Mouse (Mus musculus) MEL (cell line): Measurements from ENCODE around the gene Hamp2. TPM values are rescaled to one million over a fixed set of nuclear protein-coding genes. Genes with fewer than 3 reads are reported as not detected.
"Not testable (repeated sequence)": the region's sequence is repeated elsewhere in the genome, so short reads cannot be mapped to it uniquely, and the experiment has no call there.

ENCODE experiments used
- DNase-seq: peaks from one replicate; pipeline ENCODE4 v3.0.0; 2011; ENCODE audit warnings: low read depth, low spot score
- H3K27ac ChIP-seq: 2 replicates; pipeline ENCODE4 v1.5.1; 2012; ENCODE audit warnings: low read depth, mild to moderate bottlenecking, control low read depth, low read length, moderate library complexity; ENCODE audit not compliant: control insufficient read depth
- H3K27me3 ChIP-seq, 2 experiments: fragments of 150-350 bp in 1 of 2; sonication (generic) in 1 of 2; 2 replicates each; pipeline ENCODE4 v1.6.1; 2012; ENCODE audit warnings: low read length in 2 of 2, mild to moderate bottlenecking in 2 of 2, improper control_type of control experiment in 1 of 2, moderate library complexity in 1 of 2; ENCODE audit not compliant: insufficient read depth in 2 of 2, control insufficient read depth in 1 of 2
- H3K36me3 ChIP-seq, 2 experiments: 2 replicates each; pipeline ENCODE4 v1.6.1; 2012 to 2014; ENCODE audit warnings: low read length in 2 of 2, improper control_type of control experiment in 1 of 2, inconsistent platforms in 1 of 2, mild to moderate bottlenecking in 1 of 2; ENCODE audit not compliant: insufficient read depth in 2 of 2, control insufficient read depth in 1 of 2
- H3K4me1 ChIP-seq, 2 experiments: fragments of 150-350 bp in 1 of 2; sonication (generic) in 1 of 2; 2 replicates each; pipeline ENCODE4 v1.6.1; 2012; ENCODE audit warnings: low read length in 2 of 2, improper control_type of control experiment in 1 of 2, mild to moderate bottlenecking in 1 of 2; ENCODE audit not compliant: insufficient read depth in 2 of 2, control insufficient read depth in 1 of 2
- H3K4me3 ChIP-seq, 2 experiments: fragments of 150-350 bp in 1 of 2; sonication (generic) in 1 of 2; 2 replicates each; pipeline ENCODE4 v1.5.1; 2012; ENCODE audit warnings: low read depth in 2 of 2, low read length in 2 of 2, mild to moderate bottlenecking in 2 of 2, moderate library complexity in 2 of 2, control low read depth in 1 of 2, improper control_type of control experiment in 1 of 2; ENCODE audit not compliant: control insufficient read depth in 1 of 2, insufficient read depth in 1 of 2
- H3K79me2 ChIP-seq: 2 replicates; pipeline ENCODE4 v1.6.1; 2012; ENCODE audit warnings: mild to moderate bottlenecking, low read length, moderate library complexity; ENCODE audit not compliant: control insufficient read depth, poor library complexity, insufficient read depth
- H3K9ac ChIP-seq: 2 replicates; pipeline ENCODE4 v1.6.1; 2012; ENCODE audit warnings: low read depth, mild to moderate bottlenecking, control low read depth, low read length, moderate library complexity; ENCODE audit not compliant: control insufficient read depth, poor library complexity, severe bottlenecking
- H3K9me3 ChIP-seq: fragments of 150-350 bp; sonication (generic); replicated peaks from 2 replicates; pipeline ENCODE4 v1.6.1; 2012; ENCODE audit warnings: mild to moderate bottlenecking, low read length, improper control_type of control experiment, moderate library complexity; ENCODE audit not compliant: insufficient read depth
- ELF1 ChIP-seq: IDR thresholded peaks from 2 replicates; pipeline ENCODE4 v1.6.1; 2014; ENCODE audit warnings: low read depth, mild to moderate bottlenecking, inconsistent platforms, low read length, improper control_type of control experiment, moderate library complexity
- MXI1 ChIP-seq: IDR thresholded peaks from 2 replicates; pipeline ENCODE4 v1.6.1; 2011; ENCODE audit warnings: mild to moderate bottlenecking, low read depth, low read length, improper control_type of control experiment
- MYB ChIP-seq: IDR thresholded peaks from 2 replicates; pipeline ENCODE4 v1.6.1; 2011; ENCODE audit warnings: mild to moderate bottlenecking, low read depth, low read length, improper control_type of control experiment
- NELFE ChIP-seq: IDR thresholded peaks from 2 replicates; pipeline ENCODE4 v1.6.1; 2011; ENCODE audit warnings: low read depth, low read length, improper control_type of control experiment
- SMC3 ChIP-seq: IDR thresholded peaks from 2 replicates; pipeline ENCODE4 v1.6.1; 2011; ENCODE audit warnings: low read depth, low read length, improper control_type of control experiment
- UBTF ChIP-seq: IDR thresholded peaks from 2 replicates; pipeline ENCODE4 v1.6.1; 2012; ENCODE audit warnings: low read depth, mild to moderate bottlenecking, inconsistent platforms, low read length, improper control_type of control experiment, moderate library complexity, borderline replicate concordance; ENCODE audit not compliant: insufficient read depth
- USF2 ChIP-seq, 2 experiments: IDR thresholded peaks; 2 replicates each; pipeline ENCODE4 v1.6.1; 2011 to 2012; ENCODE audit warnings: improper control_type of control experiment in 2 of 2, low read length in 2 of 2, borderline replicate concordance in 1 of 2, inconsistent platforms in 1 of 2, low read depth in 1 of 2, mild to moderate bottlenecking in 1 of 2; ENCODE audit not compliant: insufficient read depth in 1 of 2
- ZKSCAN1 ChIP-seq: IDR thresholded peaks from 2 replicates; pipeline ENCODE4 v1.6.1; 2012; ENCODE audit warnings: low read depth, mild to moderate bottlenecking, inconsistent platforms, low read length, improper control_type of control experiment, moderate library complexity
- polyA plus RNA-seq, 2 experiments: library from polyadenylated mRNA; stranded (reverse) in 1 of 2; unstranded in 1 of 2; fragments of >175 nt in 1 of 2; fragments of >200 nt in 1 of 2; gene quantifications; 2 replicates each; pipeline versions ENCODE4 v1.2.1 to v1.2.4; 2012; ENCODE audit warnings: low replicate concordance in 2 of 2, low read depth in 1 of 2; ENCODE audit not compliant: insufficient read length in 2 of 2, insufficient read depth in 1 of 2, missing spikeins in 1 of 2
- total RNA-seq: library from RNA; depleted of rRNA; stranded (reverse); fragments of 300-350 nt; gene quantifications from 2 replicates; pipeline ENCODE4 v1.2.3, GENCODE M21; 2012

Gene Hamp2
- total and polyA plus RNA-seq, 3 experiments, result not detected

- no peaks in the 10 kb centered on the region for H3K36me3 ChIP-seq
- H3K27me3 ChIP-seq, result no peaks in the 10 kb centered on the region; a peak in 1 of 4 replicates
- no peaks in the 10 kb centered on the region for H3K4me1 ChIP-seq
- no peaks in the 10 kb centered on the region for H3K79me2 ChIP-seq
- no peaks in the 10 kb centered on the region for H3K9me3 ChIP-seq
- no peak within 1 kb of the TSS for H3K9ac ChIP-seq
- peak; percentile 1 for DNase-seq
- no peak within 1 kb of the TSS for H3K4me3 ChIP-seq
- TF ChIP-seq ZKSCAN1, result no peak
- no peak for TF ChIP-seq MYB
- no peak for TF ChIP-seq NELFE
- TF ChIP-seq ELF1, result no peak
- no peak for TF ChIP-seq SMC3
- TF ChIP-seq USF2 (IDR thresholded peaks at IDR 0.05; ENCODE audit: borderline replicate concordance in 1 of 2, insufficient read depth in 1 of 2, low read depth in 1 of 2, low read length in 2 of 2), result no peak
- no peak for TF ChIP-seq UBTF
- TF ChIP-seq MXI1, result no peak
- no peak within 1 kb of the TSS for H3K27ac ChIP-seq
These were observed 19.6 kb upstream of the Hamp2 start, which contains the start of gene Hamp for GRCm38 (mm10) chr7:30943909-30944635. Gene Hamp (minus strand): TSS chr7:30944032.

GRCm38 (mm10) chr7:30942365-30942764, 17.9 kb upstream of the Hamp2 start:
- H3K9ac ChIP-seq, DNase-seq, H3K4me1 ChIP-seq, H3K79me2 ChIP-seq, H3K9me3 ChIP-seq, H3K4me3 ChIP-seq, H3K27ac ChIP-seq, H3K36me3 ChIP-seq, H3K27me3 ChIP-seq: not testable (repeated sequence)

- H3K9me3 ChIP-seq, H3K36me3 ChIP-seq, H3K79me2 ChIP-seq, H3K9ac ChIP-seq, H3K4me1 ChIP-seq, H3K4me3 ChIP-seq, H3K27ac ChIP-seq, H3K27me3 ChIP-seq: not testable (repeated sequence)
- peak; percentile 4 for DNase-seq
These were observed 15.6 kb upstream of the Hamp2 start for GRCm38 (mm10) chr7:30940070-30940469.

- H3K4me1 ChIP-seq, H3K9ac ChIP-seq: not testable (repeated sequence)
These were observed 11.1 kb upstream of the Hamp2 start for GRCm38 (mm10) chr7:30935422-30936099.

More at GRCm38 (mm10) chr7:30935422-30936099, 11.1 kb upstream of the Hamp2 start:
- not testable (repeated sequence) for H3K27ac ChIP-seq, H3K4me3 ChIP-seq, H3K9me3 ChIP-seq, H3K79me2 ChIP-seq, H3K36me3 ChIP-seq, H3K27me3 ChIP-seq, DNase-seq
